Mouse (Mus musculus): ENCODE results near the gene Snx29. TPM values are rescaled to one million over a fixed set of nuclear protein-coding genes. Genes with fewer than 3 reads are reported as not detected.
"Not testable (repeated sequence)": the region's sequence is repeated elsewhere in the genome, so short reads cannot be mapped to it uniquely, and the experiment has no call there.

Gene Snx29
- polyA plus RNA-seq, 1 experiment from 2014 or later = 13.2 TPM

GRCm38 (mm10) chr16:11420311-11421080 lies 97.8 kb downstream of the Snx29 start:
- Histone ChIP-seq H3K4me1 (no peaks in the 10 kb centered on the region), H3K27ac (no peak overlapping the region), H3K9me3 (no peaks in the 10 kb centered on the region), H3K27me3 (no peaks in the 10 kb centered on the region), H3K36me3 (peaks cover 25% of the 10 kb centered on the region), H3K4me2 (no peak overlapping the region), H3K4me3 (no peak overlapping the region), H3K9ac (no peak overlapping the region)
- no peak for ATAC-seq (ENCODE audit: insufficient number of reproducible peaks, low FRiP score, low TSS enrichment, low read depth)
- 82% methylated on average over 12 of the region's 12 CpGs for WGBS

GRCm38 (mm10) chr16:11422165-11422564 lies 99.5 kb downstream of the Snx29 start:
- H3K9ac ChIP-seq = no peak overlapping the region
- WGBS = 89% methylated on average over 1 of the region's 1 CpGs
- ATAC-seq (ENCODE audit: insufficient number of reproducible peaks, low FRiP score, low TSS enrichment, low read depth) = no peak
- H3K36me3 ChIP-seq = peaks cover 25% of the 10 kb centered on the region
- H3K9me3 ChIP-seq = no peaks in the 10 kb centered on the region
- no peaks in the 10 kb centered on the region for H3K4me1 ChIP-seq
- no peak overlapping the region for H3K27ac ChIP-seq
- no peak overlapping the region for H3K4me3 ChIP-seq
- H3K27me3 ChIP-seq = no peaks in the 10 kb centered on the region
- H3K4me2 ChIP-seq = no peak overlapping the region

- Histone ChIP-seq H3K27me3 (no peaks in the 10 kb centered on the region), H3K4me3 (no peak overlapping the region), H3K27ac (no peak overlapping the region), H3K9me3 (no peaks in the 10 kb centered on the region), H3K4me1 (no peaks in the 10 kb centered on the region), H3K9ac (no peak overlapping the region), H3K4me2 (no peak overlapping the region), H3K36me3 (peaks cover 25% of the 10 kb centered on the region)
- 83% methylated on average over 2 of the region's 2 CpGs for WGBS
- ATAC-seq (ENCODE audit: insufficient number of reproducible peaks, low FRiP score, low TSS enrichment, low read depth) = no peak
Measured at GRCm38 (mm10) chr16:11422889-11423610, 100.3 kb downstream of the Snx29 start.

GRCm38 (mm10) chr16:11423611-11424297 lies 101.0 kb downstream of the Snx29 start:
- not testable (repeated sequence) for H3K9me3 ChIP-seq; H3K4me1 ChIP-seq; H3K4me2 ChIP-seq; ATAC-seq (ENCODE audit: insufficient number of reproducible peaks, low FRiP score, low TSS enrichment, low read depth); H3K27ac ChIP-seq; H3K4me3 ChIP-seq; H3K27me3 ChIP-seq; H3K9ac ChIP-seq
- WGBS = 90% methylated on average over 2 of the region's 2 CpGs
- peaks cover 25% of the 10 kb centered on the region for H3K36me3 ChIP-seq

GRCm38 (mm10) chr16:11424568-11425145 lies 101.9 kb downstream of the Snx29 start:
- H3K4me2 ChIP-seq = no peak overlapping the region
- H3K9me3 ChIP-seq = no peaks in the 10 kb centered on the region
- H3K9ac ChIP-seq = no peak overlapping the region
- no peaks in the 10 kb centered on the region for H3K4me1 ChIP-seq
- H3K4me3 ChIP-seq = no peak overlapping the region
- WGBS = 86% methylated on average over 9 of the region's 9 CpGs
- H3K36me3 ChIP-seq = peaks cover 29% of the 10 kb centered on the region
- no peak for ATAC-seq (ENCODE audit: insufficient number of reproducible peaks, low FRiP score, low TSS enrichment, low read depth)
- no peaks in the 10 kb centered on the region for H3K27me3 ChIP-seq
- no peak overlapping the region for H3K27ac ChIP-seq

- Histone ChIP-seq H3K9me3 (no peaks in the 10 kb centered on the region), H3K36me3 (peaks cover 27% of the 10 kb centered on the region), H3K27me3 (no peaks in the 10 kb centered on the region), H3K27ac (no peak overlapping the region), H3K4me3 (no peak overlapping the region), H3K4me2 (no peak overlapping the region), H3K4me1 (no peaks in the 10 kb centered on the region), H3K9ac (no peak overlapping the region)
- no peak for ATAC-seq (ENCODE audit: insufficient number of reproducible peaks, low FRiP score, low TSS enrichment, low read depth)
- 59% methylated on average over 7 of the region's 7 CpGs for WGBS
Measured at GRCm38 (mm10) chr16:11425279-11425678, 102.6 kb downstream of the Snx29 start.

GRCm38 (mm10) chr16:11426810-11427537 lies 104.3 kb downstream of the Snx29 start:
- Histone ChIP-seq H3K36me3 (peaks cover 20% of the 10 kb centered on the region), H3K4me2 (no peak overlapping the region), H3K27me3 (no peaks in the 10 kb centered on the region), H3K9ac (no peak overlapping the region), H3K4me3 (no peak overlapping the region), H3K9me3 (no peaks in the 10 kb centered on the region), H3K27ac (no peak overlapping the region), H3K4me1 (no peaks in the 10 kb centered on the region)
- WGBS = 61% methylated on average over 8 of the region's 8 CpGs
- no peak for ATAC-seq (ENCODE audit: insufficient number of reproducible peaks, low FRiP score, low TSS enrichment, low read depth)

- no peak overlapping the region for H3K9ac ChIP-seq
- H3K27ac ChIP-seq = no peak overlapping the region
- H3K4me2 ChIP-seq = no peak overlapping the region
- H3K27me3 ChIP-seq = no peaks in the 10 kb centered on the region
- no peak overlapping the region for H3K4me3 ChIP-seq
- H3K4me1 ChIP-seq = no peaks in the 10 kb centered on the region
- H3K36me3 ChIP-seq = 0 out of 2 replicates have a peak, but pooled peaks cover 4% of the 10 kb centered on the region
- WGBS = 84% methylated on average over 3 of the region's 3 CpGs
- ATAC-seq (ENCODE audit: insufficient number of reproducible peaks, low FRiP score, low TSS enrichment, low read depth) = no peak
- H3K9me3 ChIP-seq = no peaks in the 10 kb centered on the region
Measured at GRCm38 (mm10) chr16:11429784-11430183, 107.1 kb downstream of the Snx29 start.

GRCm38 (mm10) chr16:11430520-11430919 lies 107.8 kb downstream of the Snx29 start:
- no peak for ATAC-seq (ENCODE audit: insufficient number of reproducible peaks, low FRiP score, low TSS enrichment, low read depth)
- Histone ChIP-seq H3K27me3 (no peaks in the 10 kb centered on the region), H3K36me3 (0 out of 2 replicates have a peak, but pooled peaks cover 4% of the 10 kb centered on the region), H3K4me2 (no peak overlapping the region), H3K4me3 (no peak overlapping the region), H3K27ac (no peak overlapping the region), H3K4me1 (no peaks in the 10 kb centered on the region), H3K9me3 (no peaks in the 10 kb centered on the region), H3K9ac (no peak overlapping the region)
- 71% methylated on average over 6 of the region's 6 CpGs for WGBS

- Histone ChIP-seq H3K9ac (no peak overlapping the region), H3K4me1 (no peaks in the 10 kb centered on the region), H3K4me2 (no peak overlapping the region), H3K27ac (no peak overlapping the region), H3K9me3 (no peaks in the 10 kb centered on the region), H3K27me3 (no peaks in the 10 kb centered on the region), H3K4me3 (no peak overlapping the region), H3K36me3 (0 out of 2 replicates have a peak, but pooled peaks cover 7% of the 10 kb centered on the region)
- ATAC-seq (ENCODE audit: insufficient number of reproducible peaks, low FRiP score, low TSS enrichment, low read depth) = no peak
Measured at GRCm38 (mm10) chr16:11433779-11434178, 111.1 kb downstream of the Snx29 start.

GRCm38 (mm10) chr16:11437641-11438040 lies 114.9 kb downstream of the Snx29 start:
- 0 out of 2 replicates have a peak, but pooled peaks cover 7% of the 10 kb centered on the region for H3K36me3 ChIP-seq
- H3K4me3 ChIP-seq = no peak overlapping the region
- no peak overlapping the region for H3K4me2 ChIP-seq
- WGBS = 87% methylated on average over 3 of the region's 3 CpGs
- no peaks in the 10 kb centered on the region for H3K9me3 ChIP-seq
- ATAC-seq (ENCODE audit: insufficient number of reproducible peaks, low FRiP score, low TSS enrichment, low read depth) = no peak
- no peak overlapping the region for H3K27ac ChIP-seq
- no peaks in the 10 kb centered on the region for H3K27me3 ChIP-seq
- 0 out of 2 replicates have a peak, but pooled peaks cover 3% of the 10 kb centered on the region for H3K4me1 ChIP-seq
- no peak overlapping the region for H3K9ac ChIP-seq

All from limb, embryonic 15.5 days (tissue).